Mouse (Mus musculus): ENCODE measurements around the gene Sec11a.
A peak's percentile ranks its signal among the peaks of the same experiment; 100 is the strongest.

Gene Sec11a

DNA sequence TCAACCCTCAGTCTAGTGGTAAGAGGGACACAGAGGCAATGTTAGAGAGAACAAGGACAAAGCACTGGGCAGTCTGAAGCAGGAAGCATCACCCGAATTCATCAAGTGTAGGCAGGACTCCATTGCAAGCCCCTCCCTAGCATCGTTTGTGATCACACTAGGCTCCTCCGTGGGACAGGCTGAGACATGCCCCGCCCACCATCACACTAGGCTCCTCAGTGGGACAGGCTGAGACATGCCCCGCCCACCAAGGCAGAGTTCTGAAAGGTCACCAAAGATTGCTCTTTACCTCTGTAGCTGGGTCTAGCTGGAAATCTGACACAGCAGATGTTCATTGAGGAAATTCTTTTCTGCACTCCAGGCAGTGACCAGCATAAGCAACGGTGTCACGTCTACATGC, 36.5 kb downstream of the Sec11a start:
- no peaks in the 10 kb centered on the region for H3K27me3 ChIP-seq (ENCODE audit: insufficient read depth, low read length)
- peaks cover 72% of the 10 kb centered on the region for H3K36me3 ChIP-seq (ENCODE audit: insufficient read depth, low read length)
- no peak overlapping the region for H3K4me3 ChIP-seq (replicated peaks; ENCODE audit: low read length)
- H3K4me1 ChIP-seq (replicated peaks; ENCODE audit: low read depth, low read length): peaks cover 64% of the 10 kb centered on the region
- no peak for TF ChIP-seq CTCF (conservative IDR thresholded peaks at IDR 0.05; ENCODE audit: low read length)
- TF ChIP-seq POU5F1 (IDR thresholded peaks at IDR 0.05; ENCODE audit: borderline replicate concordance, low read length): no peak
- no peak for TF ChIP-seq NANOG (IDR thresholded peaks at IDR 0.05; ENCODE audit: borderline replicate concordance, low read length)
- H3K9me3 ChIP-seq (ENCODE audit: low read length): no peaks in the 10 kb centered on the region

DNA sequence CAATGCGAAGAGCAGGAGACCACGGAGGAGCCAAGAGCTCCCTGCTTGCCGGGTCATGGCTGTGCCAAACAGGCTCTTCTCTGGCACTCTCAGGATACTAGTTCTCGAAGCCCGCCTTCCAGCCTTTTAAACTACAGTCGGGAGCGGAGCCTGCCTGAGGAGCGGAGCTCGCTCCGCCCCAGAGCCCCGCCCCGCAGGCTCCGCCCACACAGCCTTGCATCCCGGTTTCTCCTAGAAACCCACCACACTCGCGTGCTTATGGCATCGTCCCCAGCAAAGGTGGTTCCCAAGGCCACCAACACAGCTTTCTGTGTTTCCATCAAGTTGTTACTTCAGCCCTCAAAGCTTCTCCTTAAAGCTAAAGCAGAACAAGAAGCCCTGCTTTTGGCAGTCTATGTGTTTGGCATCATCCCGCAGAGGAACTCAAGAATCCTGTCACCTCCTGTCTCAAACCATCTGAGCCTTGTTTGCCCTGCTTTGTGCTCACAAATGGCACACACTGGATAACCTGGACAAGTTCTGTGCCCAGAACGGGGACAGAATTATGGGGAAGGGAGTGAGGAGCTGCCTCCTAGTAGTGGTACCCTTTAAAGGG, 42.6 kb downstream of the Sec11a start, which contains the start of gene Nmb:
Gene Nmb (minus strand): TSS at position 156 of the 595 bp plus-strand sequence.
- TF ChIP-seq POU5F1 (IDR thresholded peaks at IDR 0.05; ENCODE audit: borderline replicate concordance, low read length): no peak
- TF ChIP-seq CTCF (conservative IDR thresholded peaks at IDR 0.05; ENCODE audit: low read length): no peak
- TF ChIP-seq NANOG (IDR thresholded peaks at IDR 0.05; ENCODE audit: borderline replicate concordance, low read length): no peak
- peaks cover 41% of the 10 kb centered on the region for H3K4me1 ChIP-seq (replicated peaks; ENCODE audit: low read depth, low read length)
- no peaks in the 10 kb centered on the region for H3K9me3 ChIP-seq (ENCODE audit: low read length)
- peaks cover 46% of the 10 kb centered on the region for H3K36me3 ChIP-seq (ENCODE audit: insufficient read depth, low read length)
- peak within 1 kb of the TSS; percentile 77 for H3K4me3 ChIP-seq (replicated peaks; ENCODE audit: low read length)
- peaks cover 15% of the 10 kb centered on the region for H3K27me3 ChIP-seq (ENCODE audit: insufficient read depth, low read length)

DNA sequence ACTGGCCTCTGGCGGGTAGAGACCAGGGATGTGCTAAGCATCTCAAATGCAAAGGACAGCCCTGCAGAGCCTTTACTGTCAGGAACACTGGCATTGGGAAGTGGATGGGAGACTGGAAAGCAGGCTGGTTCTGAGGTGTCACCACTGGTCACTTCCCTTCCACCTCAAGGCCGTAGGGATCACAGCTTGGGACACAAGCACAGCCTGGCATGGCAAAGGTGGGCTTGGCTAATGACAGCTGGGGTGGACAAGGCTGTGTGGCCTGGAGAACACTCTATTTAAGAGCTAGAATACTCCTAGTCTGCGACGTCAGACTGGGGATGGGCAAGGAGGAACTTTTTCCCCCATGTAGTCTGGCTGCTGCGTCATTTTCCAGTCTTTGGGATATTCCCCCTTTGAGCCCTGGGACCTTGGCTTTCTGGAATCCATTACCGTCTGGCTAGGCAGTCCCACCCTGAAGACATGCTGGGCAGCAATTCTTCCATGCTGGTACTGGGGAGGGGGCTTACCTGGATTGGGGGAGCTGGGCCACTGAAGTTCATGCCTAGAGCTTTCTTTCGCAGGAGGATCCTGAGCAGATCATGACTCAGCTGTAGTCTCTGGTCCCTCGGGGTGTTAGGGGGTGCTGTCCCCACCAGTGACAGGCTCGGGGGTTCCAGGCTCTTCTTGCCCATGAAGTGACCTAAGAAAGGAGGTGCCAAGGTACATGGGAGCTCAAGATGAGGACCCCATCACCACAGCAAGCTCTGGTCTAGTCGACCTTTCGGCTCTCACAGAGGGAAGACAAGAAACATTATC, 43.8 kb downstream of the Sec11a start:
- Histone ChIP-seq H3K9me3 (ENCODE audit: low read length) (no peaks in the 10 kb centered on the region), H3K27me3 (ENCODE audit: insufficient read depth, low read length) (peaks cover 15% of the 10 kb centered on the region), H3K4me1 (replicated peaks; ENCODE audit: low read depth, low read length) (peaks cover 45% of the 10 kb centered on the region), H3K36me3 (ENCODE audit: insufficient read depth, low read length) (peaks cover 50% of the 10 kb centered on the region), H3K4me3 (replicated peaks; ENCODE audit: low read length) (peak overlapping the region; percentile 77)
- TF ChIP-seq POU5F1 (IDR thresholded peaks at IDR 0.05; ENCODE audit: borderline replicate concordance, low read length): no peak
- no peak for TF ChIP-seq NANOG (IDR thresholded peaks at IDR 0.05; ENCODE audit: borderline replicate concordance, low read length)
- no peak for TF ChIP-seq CTCF (conservative IDR thresholded peaks at IDR 0.05; ENCODE audit: low read length)

DNA sequence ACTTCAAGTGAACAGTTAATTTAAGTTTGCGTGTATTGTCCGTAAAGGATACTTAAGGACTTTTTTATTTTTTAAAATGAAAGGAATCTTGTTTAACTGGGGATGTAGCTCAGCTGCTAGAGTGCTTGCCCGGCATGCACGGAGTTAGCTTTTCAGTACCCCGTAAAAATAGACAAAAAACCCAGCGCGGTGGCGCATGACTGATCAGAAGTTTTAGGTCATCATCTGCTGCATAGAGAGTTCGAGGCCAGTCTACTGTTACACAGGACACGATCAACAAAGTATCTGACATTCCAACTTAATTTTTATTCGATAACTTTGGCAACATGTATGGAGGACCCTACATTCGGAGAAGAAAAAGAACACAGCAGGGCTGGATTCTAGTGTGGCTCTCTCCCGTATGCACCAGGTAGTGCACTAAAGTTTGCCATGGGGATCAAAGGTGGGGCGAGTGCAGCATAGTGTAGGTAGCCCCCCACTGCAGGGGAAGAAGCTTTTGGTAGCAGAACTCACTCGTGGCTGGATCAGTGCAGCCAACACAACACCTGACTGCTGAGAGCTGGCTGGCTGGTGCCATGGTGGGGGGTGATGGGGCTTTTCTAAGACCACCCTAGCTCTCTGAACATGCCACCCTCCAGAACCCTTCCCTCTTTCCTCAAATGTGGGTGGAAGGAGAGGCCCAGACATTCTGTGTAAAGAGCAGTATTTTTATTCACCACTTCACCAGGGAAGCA, 45.9 kb downstream of the Sec11a start:
- Histone ChIP-seq H3K27me3 (ENCODE audit: insufficient read depth, low read length) (peaks cover 15% of the 10 kb centered on the region), H3K9me3 (ENCODE audit: low read length) (no peaks in the 10 kb centered on the region), H3K4me3 (replicated peaks; ENCODE audit: low read length) (peak overlapping the region; percentile 93), H3K36me3 (ENCODE audit: insufficient read depth, low read length) (peaks cover 57% of the 10 kb centered on the region), H3K4me1 (replicated peaks; ENCODE audit: low read depth, low read length) (peaks cover 58% of the 10 kb centered on the region)
- TF ChIP-seq NANOG (IDR thresholded peaks at IDR 0.05; ENCODE audit: borderline replicate concordance, low read length) (no peak), POU5F1 (IDR thresholded peaks at IDR 0.05; ENCODE audit: borderline replicate concordance, low read length) (no peak), CTCF (conservative IDR thresholded peaks at IDR 0.05; ENCODE audit: low read length) (no peak)

DNA sequence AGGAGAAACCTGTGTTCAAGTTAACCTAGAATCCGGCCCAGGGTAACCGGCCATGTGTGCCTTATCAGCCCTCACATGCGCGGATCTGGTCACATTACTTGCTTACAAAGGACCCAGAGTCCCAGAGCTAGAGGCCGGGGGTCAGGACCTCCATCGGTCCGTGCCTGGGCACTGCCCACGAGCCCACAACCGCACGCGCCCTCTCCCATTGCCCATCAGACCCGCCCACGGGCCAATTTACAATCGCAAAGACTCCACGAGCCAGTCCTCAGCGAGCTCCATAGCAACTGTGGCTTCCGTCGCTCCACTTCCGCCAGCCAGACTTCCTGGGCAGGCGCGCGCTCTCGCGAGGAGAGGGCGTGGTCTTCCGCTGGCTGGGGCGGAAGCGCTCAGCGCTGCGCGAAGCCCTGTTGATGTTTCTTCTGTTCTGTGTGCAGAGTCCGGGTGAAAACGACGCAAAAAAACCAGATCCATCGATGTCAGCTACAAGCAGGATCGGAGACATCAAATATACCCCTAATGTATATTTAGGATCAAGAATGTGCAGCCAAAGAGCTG, 46.6 kb downstream of the Sec11a start, which contains the start of gene Wdr73:
Gene Wdr73 (minus strand): TSS at position 326 of the 558 bp plus-strand sequence.
- no peaks in the 10 kb centered on the region for H3K9me3 ChIP-seq (ENCODE audit: low read length)
- peaks cover 57% of the 10 kb centered on the region for H3K36me3 ChIP-seq (ENCODE audit: insufficient read depth, low read length)
- H3K4me3 ChIP-seq (replicated peaks; ENCODE audit: low read length): peak within 1 kb of the TSS; percentile 93
- H3K27me3 ChIP-seq (ENCODE audit: insufficient read depth, low read length): peaks cover 15% of the 10 kb centered on the region
- TF ChIP-seq POU5F1 (IDR thresholded peaks at IDR 0.05; ENCODE audit: borderline replicate concordance, low read length) (no peak), CTCF (conservative IDR thresholded peaks at IDR 0.05; ENCODE audit: low read length) (no peak), NANOG (IDR thresholded peaks at IDR 0.05; ENCODE audit: borderline replicate concordance, low read length) (no peak)
- H3K4me1 ChIP-seq (replicated peaks; ENCODE audit: low read depth, low read length): peaks cover 62% of the 10 kb centered on the region

DNA sequence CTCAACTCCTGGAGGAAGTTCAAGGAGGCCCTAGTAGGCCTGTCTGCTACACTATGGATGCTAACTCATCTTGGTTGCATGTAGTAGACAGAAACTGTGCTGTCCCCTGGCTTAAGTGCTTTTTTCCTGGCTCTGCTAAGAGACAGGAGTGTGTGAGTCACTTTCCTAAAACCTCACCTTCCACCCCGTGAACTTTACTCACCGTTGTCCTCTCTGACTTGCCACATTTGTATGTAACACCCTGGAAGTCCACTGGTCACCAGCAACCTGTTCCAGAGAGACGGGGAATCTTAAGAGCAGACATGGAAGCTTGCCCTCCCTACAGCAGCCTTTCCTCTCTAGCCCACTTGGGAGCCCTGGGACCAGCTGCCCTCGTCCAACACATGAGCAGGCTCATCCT, 49.9 kb downstream of the Sec11a start:
- H3K36me3 ChIP-seq (ENCODE audit: insufficient read depth, low read length): peaks cover 72% of the 10 kb centered on the region
- no peak overlapping the region for H3K4me3 ChIP-seq (replicated peaks; ENCODE audit: low read length)
- H3K4me1 ChIP-seq (replicated peaks; ENCODE audit: low read depth, low read length): peaks cover 63% of the 10 kb centered on the region
- H3K9me3 ChIP-seq (ENCODE audit: low read length): no peaks in the 10 kb centered on the region
- no peaks in the 10 kb centered on the region for H3K27me3 ChIP-seq (ENCODE audit: insufficient read depth, low read length)
- TF ChIP-seq CTCF (conservative IDR thresholded peaks at IDR 0.05; ENCODE audit: low read length): no peak
- TF ChIP-seq NANOG (IDR thresholded peaks at IDR 0.05; ENCODE audit: borderline replicate concordance, low read length): no peak
- TF ChIP-seq POU5F1 (IDR thresholded peaks at IDR 0.05; ENCODE audit: borderline replicate concordance, low read length): no peak

DNA sequence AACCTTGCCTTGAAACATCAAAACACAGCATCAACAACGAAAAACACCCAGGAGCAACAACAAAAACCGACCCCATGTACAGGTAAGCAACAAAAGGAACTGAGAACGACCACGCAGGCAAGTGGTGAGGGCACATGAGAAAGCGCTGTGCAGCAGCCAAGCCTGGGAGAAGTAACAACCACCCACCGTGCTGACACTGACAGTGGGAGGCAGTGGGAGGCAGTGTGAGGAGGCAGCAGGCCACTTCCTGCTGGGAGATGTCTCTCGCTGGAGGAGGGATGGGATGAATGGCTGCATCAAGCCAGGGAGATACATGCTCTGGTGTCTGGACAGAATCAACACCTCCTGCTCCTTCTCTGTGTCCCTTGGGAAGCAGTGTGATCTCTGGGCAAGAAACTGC, 50.4 kb downstream of the Sec11a start:
- no peak for TF ChIP-seq CTCF (conservative IDR thresholded peaks at IDR 0.05; ENCODE audit: low read length)
- no peak for TF ChIP-seq POU5F1 (IDR thresholded peaks at IDR 0.05; ENCODE audit: borderline replicate concordance, low read length)
- no peak for TF ChIP-seq NANOG (IDR thresholded peaks at IDR 0.05; ENCODE audit: borderline replicate concordance, low read length)
- no peaks in the 10 kb centered on the region for H3K9me3 ChIP-seq (ENCODE audit: low read length)

More for the DNA sequence above, 50.4 kb downstream of the Sec11a start:
- peaks cover 76% of the 10 kb centered on the region for H3K36me3 ChIP-seq (ENCODE audit: insufficient read depth, low read length)
- H3K4me1 ChIP-seq (replicated peaks; ENCODE audit: low read depth, low read length): peaks cover 64% of the 10 kb centered on the region
- H3K4me3 ChIP-seq (replicated peaks; ENCODE audit: low read length): no peak overlapping the region
- no peaks in the 10 kb centered on the region for H3K27me3 ChIP-seq (ENCODE audit: insufficient read depth, low read length)

Data from E14TG2a.4 (cell line).